Mouse (Mus musculus) kidney, postnatal 4 days (tissue): Measurements from ENCODE around the gene Gm10309.
A peak's percentile ranks its signal among the peaks of the same experiment; 100 is the strongest.

Experiments
- DNase-seq, 2 experiments: peaks; one replicate each; pipeline ENCODE4 v3.0.0; 2021; ENCODE audit warnings: mixed read lengths in 2 of 2

Gene Gm10309

DNA sequence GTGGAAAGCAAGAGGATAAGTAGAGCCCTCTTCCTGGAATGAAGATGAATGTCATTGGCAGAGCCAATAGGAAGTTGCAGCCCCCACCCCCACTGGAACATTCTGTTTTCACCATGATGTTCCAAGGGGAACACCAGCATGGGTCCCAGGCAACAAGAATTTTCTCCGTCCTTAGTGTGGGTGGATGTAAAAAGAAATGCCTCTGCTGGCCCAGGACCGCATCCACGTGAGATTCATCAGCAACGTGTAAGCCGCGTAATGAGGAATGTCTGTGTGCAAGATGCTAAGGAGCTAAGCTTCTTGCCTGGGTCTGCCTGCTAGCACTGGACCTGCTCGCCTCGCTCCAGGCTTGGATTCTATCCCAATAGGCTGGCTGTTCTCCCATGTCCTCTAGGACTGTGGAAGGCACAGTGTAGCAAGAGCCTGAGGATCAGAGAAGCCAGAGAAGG, at the start of gene Gm10309:
Gene Gm10309, minus strand, starts transcription at position 50 of the 449 bp plus-strand sequence.
- DNase-seq: no peak

DNA sequence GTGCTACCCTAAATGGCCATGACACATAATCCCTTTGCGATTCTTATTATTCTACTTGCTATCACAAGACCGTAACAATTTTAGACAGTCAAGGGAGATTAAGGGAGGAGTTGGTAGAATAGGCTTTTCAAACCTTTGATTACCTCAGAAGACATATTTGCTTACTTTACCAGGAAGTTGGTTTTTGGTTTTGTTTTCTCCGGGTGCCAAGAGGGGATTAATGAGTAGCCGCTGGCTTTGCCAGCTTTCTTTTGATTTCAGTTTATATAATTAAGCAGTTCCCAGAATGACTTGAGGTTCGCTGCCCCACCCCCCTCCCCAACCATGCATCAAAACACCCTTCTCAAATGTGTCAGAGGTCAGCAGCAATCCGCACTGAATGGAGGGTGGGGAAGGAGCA, 47.0 kb upstream of the Gm10309 start:
- DNase-seq: no peak

DNA sequence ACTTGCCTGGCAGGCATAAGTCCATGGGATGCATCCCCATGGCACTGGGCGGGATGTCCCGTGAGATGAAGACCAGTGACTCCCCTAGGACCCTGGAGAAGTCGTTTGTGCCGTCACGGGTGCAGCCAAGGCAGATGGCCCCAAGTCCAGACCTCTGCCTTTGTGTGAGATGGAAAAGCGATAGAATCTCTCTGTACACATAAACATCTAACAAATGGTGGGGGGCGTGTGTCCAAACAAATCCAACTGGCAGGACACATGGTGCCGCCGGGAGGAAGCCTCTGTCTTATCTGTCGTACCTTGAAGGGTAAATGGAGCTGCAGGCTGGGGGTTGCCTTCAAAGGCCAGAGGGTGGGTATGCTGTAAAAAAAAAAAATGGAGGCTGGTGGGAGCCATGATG, 46.5 kb upstream of the Gm10309 start:
- no peak for DNase-seq

- peak; percentile 29 to 45 for DNase-seq
Measured at GRCm38 (mm10) chr17:86549128-86549527, 44.1 kb upstream of the Gm10309 start.

GRCm38 (mm10) chr17:86546529-86546928, 41.5 kb upstream of the Gm10309 start:
- DNase-seq: no peak

DNA sequence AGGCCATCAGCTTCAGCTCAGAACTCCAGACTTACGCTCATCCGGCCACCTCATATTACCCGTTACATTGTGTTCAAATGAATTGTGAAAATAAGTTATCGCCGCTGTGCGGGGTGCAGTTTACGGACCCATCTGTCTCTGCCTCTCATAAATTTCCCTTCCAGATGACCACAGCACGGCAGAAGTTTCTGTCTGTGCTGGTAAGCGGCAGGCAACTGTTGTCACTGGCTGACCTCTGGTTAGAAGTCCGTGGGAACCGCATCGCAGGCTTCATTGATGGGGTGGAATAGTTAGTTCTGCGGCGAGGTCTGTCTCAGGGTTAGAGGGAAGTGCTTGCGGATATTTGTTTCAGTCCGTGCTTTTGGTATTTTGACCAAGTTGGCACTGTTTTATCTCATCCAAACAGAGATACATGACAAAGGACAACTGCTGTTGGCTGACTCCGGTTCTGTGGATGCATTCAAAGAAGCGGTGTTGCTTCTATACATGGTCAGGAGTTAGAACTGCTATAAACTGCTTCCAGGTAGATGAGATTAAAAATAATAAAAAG, 34.9 kb upstream of the Gm10309 start:
- DNase-seq: peak; percentile 33 to 50

DNA sequence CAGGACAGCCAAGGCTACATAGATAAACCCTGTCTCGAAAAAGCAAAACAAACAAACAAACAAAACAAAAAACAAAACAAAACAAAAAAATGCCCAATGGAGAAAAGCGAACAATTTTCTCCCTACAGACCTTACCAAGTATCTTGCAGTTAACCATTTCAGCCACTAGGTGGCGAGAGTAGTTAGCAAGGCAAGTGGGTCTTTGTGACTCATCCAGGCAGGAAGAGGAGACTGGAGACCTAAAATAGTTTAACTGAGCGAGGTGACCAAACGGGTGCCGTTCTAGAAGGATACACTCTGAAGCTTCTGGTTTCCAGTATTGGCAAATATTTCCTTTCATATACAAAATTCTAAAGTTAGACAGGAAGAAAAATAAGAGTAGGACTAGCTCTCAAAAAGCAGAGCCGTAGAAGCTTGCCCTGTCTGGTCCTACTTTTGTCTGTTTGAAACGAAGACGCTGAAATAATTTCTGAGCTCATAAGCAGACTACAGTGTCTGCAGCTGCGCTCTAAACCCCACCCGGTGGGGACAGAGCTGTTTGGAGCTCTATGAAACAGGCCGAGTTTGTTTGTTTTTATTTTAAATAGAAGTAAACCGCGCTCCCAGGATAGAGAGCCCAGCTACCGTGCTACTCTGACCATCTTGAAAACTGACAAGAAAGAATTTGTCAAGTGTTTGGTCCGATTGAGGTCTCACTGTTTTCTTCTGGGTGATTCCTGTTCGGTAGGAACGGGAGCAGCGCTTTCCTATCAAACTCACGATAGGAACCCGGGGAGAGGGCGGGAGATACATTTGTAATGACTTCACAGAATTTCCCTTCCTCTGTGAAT, 31.0 kb upstream of the Gm10309 start:
- peak; percentile 72 to 83 for DNase-seq

- DNase-seq: peak; percentile 39 to 56
Measured at GRCm38 (mm10) chr17:86535096-86535495, 30.1 kb upstream of the Gm10309 start.

- DNase-seq: no peak
Measured at GRCm38 (mm10) chr17:86533549-86533851, 28.5 kb upstream of the Gm10309 start.

DNA sequence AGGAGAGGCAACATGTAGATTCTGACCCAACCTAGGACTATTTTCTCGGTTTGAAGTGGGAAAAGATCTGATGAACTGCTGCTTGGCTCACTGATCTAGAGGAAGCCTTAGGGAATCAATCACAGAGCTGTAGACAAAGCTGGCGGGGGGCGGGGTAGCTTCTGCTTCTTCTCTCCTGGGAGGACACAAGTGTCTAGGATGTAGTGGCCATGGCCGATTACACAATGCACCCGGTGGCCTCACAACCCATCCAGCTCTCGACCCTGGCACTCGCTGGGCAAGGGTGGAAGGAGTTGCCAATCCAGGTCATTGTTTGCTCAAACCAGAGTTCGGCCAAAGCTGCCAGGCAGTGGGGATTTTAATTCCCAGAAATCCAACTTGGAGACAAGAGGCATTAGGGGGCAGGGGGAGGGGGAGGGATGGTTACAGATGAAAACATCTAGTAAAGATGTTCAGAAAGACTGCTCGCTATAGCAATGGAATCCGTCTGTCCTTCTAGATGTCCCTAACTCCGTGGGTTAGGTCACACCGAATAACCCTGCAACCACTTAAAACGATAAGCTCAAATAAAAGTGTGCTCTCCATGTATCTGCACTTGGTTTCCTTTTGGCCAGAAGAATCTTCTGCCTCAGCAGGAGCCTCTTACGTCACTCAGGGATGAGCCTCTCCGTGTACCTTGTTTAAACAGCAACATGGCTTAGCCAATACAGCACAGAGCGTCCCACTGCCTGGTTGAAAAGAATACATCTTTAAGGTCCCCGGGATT, 27.9 kb upstream of the Gm10309 start:
- peak; percentile 41 to 56 for DNase-seq

- no peak for DNase-seq
Measured at GRCm38 (mm10) chr17:86531231-86531630, 26.2 kb upstream of the Gm10309 start.

DNA sequence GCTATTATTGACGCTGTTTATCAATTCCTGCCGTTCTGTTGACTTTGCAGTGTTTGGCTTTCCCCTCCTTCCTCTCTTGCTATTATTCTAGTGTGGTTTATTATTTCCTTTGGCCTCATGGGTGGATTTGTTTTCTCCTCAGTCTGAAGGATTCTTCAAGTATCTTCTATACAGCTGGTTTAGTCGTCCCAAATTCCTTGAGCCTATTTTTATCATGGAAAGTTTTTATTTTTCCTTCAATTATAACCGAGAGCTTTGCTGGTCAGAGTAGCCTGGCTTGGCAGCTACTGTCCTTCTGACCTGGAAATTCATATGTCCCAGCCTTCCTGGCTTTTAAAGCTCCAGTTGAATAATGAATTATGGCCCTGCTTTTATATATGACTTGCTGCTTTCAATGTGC, 24.4 kb upstream of the Gm10309 start:
- no peak for DNase-seq

- no peak for DNase-seq
Measured at GRCm38 (mm10) chr17:86529003-86529402, 24.0 kb upstream of the Gm10309 start.

DNA sequence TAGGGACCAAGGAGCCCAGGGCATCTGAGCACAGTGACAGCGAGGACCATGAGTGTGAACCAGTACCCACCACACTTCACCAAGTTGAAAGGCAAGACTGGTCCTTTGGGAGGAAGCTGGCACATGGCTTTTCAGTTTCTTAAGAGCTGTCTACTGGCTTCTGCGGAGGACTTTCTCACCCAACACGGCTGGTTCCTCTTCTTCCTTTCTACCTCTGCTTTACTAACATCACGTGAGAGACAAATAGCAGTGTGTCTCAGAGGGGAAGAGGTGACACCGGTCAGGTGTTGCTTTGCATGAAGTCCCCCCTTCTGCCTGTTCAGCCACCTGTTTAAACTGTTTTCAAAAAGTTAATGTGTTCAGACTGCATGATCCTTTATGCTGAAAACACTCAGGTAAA, 22.3 kb upstream of the Gm10309 start:
- no peak for DNase-seq

DNA sequence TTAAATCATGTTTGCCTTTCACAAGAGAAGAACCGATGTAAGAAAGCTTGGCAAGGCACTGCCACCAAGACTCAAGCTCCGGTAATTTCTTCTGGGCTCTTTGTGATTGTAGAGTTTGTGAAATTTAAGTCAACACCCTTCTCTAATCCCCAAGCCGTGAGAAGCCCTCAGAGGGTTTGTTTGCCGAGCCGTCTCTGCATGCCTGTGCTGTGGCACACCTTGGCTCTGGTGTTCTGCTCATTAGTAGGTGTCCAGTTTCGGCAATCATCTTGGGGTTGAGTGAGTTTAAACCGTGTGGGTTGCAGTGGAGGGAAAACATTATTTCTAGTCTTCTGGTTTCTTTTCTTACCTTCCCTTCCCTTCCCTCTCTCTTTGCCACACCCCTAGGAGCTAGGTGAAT, 21.0 kb upstream of the Gm10309 start:
- no peak for DNase-seq

DNA sequence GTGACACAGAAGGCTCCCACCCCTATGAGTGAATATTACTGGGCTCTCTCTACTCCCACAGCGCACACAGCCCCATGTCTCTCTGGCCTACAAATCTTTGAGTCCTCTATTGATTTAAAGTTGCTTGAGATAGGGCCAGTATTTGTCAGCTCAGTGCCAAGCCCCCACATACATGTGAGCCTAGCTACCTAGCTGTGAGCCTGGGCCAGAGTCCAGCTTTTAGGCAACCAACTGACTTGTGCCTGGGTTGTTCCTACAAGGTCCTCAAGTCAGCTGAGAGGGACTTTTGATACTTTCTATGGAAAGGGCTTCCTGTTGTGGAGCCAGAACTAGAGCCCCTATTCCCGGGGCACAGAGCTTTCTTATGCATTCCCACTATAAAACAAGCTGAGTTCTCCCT, 20.0 kb upstream of the Gm10309 start:
- no peak for DNase-seq

DNA sequence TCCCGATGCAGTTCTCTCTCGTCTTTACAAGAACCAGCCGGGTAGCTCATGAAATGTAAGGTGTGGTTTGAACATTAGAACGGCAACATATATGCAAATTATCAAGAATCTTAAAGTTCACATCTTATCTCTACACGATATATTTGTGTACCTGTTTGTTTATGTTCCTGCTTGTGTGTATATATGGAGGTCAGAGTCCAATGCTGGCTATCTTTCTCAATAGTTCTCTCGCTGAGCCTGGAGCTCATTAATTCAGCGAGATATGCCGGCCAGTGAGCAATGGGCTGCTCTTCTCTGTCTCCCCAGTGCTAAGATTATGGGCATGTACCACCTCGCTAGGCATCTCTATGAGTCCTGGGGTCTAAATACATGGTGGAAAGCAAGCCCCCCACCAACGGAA, 18.8 kb upstream of the Gm10309 start:
- DNase-seq: no peak

GRCm38 (mm10) chr17:86523374-86523773, 18.3 kb upstream of the Gm10309 start:
- DNase-seq: no peak

- no peak for DNase-seq
Measured at GRCm38 (mm10) chr17:86522649-86523048, 17.6 kb upstream of the Gm10309 start.

DNA sequence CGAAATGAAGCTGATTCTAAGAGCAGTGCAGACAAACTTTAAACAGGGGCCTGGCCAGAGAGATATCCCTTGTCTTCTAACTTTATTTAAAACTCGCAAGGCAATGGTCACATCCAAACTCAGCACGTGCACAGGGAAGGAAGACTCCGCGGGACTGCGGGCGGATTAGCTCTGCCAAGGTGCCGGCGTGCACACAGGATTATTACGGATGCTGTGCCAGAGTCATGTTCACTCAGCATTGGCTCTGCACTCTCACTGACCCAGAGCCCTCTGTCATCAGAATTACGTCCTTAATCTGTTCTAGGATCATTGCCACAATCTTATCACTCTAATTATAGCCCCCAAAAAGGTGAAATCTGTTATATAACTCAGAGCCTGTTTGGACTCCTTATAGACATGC, 16.2 kb upstream of the Gm10309 start:
- no peak for DNase-seq

- DNase-seq: no peak
Measured at GRCm38 (mm10) chr17:86518604-86519003, 13.6 kb upstream of the Gm10309 start.

DNA sequence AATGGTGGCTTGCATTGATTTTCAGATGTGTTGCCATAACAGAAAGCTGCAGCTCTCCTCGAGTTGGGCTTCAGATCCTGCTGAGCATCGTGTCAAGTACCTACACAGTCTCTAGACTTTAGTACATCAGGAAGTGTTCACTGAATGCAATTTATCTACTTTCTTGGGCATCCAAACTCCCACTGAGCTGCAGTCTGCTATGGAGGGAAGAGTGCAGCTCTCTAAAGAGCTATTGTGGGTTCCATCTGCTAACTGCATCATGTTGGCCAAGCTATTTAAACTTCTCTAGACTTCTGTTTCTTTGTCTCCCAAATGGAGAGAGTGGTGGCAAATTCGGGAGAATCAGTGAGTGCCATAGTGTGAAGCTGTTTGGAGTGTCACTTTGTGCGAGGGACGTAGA, 11.6 kb upstream of the Gm10309 start:
- DNase-seq: no peak

DNA sequence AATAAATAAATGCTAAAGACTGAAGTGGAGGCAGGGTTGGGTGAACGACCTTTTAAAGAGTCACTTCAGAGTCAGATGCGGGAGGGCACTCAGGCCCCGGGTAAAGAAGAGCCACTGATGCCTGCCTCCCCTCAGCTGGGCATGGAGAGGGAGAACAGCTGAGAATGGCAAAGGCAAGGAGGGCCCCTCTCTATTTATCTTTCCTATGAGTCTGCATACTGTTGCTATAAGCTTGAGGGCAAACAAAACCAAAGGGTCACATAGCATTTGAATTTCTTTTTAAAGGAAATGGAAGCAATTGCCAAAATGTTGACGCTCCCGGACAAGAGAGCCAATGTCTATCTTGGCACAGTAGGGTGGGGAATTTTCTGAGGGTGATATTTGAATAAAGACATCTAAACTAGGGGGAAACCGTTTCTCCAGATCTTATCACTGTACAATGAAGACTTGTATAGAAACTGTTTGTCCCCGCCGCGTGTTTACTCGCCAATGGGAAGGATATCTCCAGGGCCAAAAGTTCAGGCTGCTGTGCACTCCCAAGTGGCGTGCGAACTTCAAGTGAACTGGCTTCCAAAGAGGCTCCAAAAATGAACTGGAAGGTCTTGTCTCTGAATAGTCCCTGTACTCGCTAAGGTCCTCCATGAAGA, 10.1 kb upstream of the Gm10309 start:
- DNase-seq: no peak
